Mouse (Mus musculus) lung, adult 2 months (tissue): ENCODE measurements around the gene Chchd1. TPM values are rescaled to one million over a fixed set of nuclear protein-coding genes. Genes with fewer than 3 reads are reported as not detected.

Experiments used
- DNase-seq: peaks from one replicate; pipeline ENCODE4 v3.0.0; 2022
- H3K4me1 ChIP-seq: fragments of 200-500 bp; 2 replicates; pipeline ENCODE4 v1.6.1; 2011; ENCODE audit warnings: low read length; ENCODE audit not compliant: control insufficient read depth, insufficient read depth
- H3K4me3 ChIP-seq: fragments of 200-500 bp; replicated peaks from 2 replicates; pipeline ENCODE3; 2011; ENCODE audit warnings: low read depth, mild to moderate bottlenecking, control low read depth, low read length; ENCODE audit errors: extremely low read depth
- CTCF ChIP-seq: fragments of 200-500 bp; IDR thresholded peaks from 2 replicates; pipeline ENCODE4 v1.5.1; 2011; ENCODE audit warnings: mild to moderate bottlenecking, low read length, control low read depth; ENCODE audit not compliant: insufficient read depth
- POLR2A ChIP-seq: fragments of 200-500 bp; IDR thresholded peaks from 2 replicates; pipeline ENCODE4 v1.6.1; 2011; ENCODE audit warnings: low read depth, mild to moderate bottlenecking, control low read depth, low read length, borderline replicate concordance; ENCODE audit errors: extremely low read depth
- WGBS: fragments of 180-500 bp; shearing (Covaris S2); methylation state at CpG from one replicate; pipeline ENCODE4 v1.1.7; 2018; 5-methylcytosine and 5-hydroxymethylcytosine counted together
- polyA plus RNA-seq: library from polyadenylated mRNA; depleted of rRNA; stranded (reverse); fragments of >200 nt; gene quantifications from 2 replicates; pipeline ENCODE4 v1.2.3, GENCODE M21; 2012

Gene Chchd1
- polyA plus RNA-seq, 1 experiment = 23.2 TPM

DNA sequence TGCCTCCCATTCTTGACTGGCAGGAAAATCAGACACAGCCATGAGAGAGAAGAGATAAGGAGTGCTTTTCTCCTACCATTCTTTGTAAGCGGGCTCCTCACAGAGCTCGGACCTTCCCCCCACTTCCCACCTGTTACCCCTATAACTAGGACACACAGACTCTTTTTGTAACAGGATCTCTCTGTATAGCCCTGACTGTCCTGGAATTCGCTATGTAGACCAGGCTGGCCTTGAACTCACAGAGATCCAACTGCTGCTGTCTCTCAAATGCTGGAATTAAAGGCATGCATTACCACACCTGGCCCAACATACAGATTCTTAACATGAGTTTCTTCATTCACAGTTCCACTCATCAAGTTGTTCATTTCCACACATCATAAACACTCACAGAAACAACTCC, 40.1 kb upstream of the Chchd1 start:
- 94% methylated on average over 3 of the region's 3 CpGs for whole genome bisulfite sequencing

DNA sequence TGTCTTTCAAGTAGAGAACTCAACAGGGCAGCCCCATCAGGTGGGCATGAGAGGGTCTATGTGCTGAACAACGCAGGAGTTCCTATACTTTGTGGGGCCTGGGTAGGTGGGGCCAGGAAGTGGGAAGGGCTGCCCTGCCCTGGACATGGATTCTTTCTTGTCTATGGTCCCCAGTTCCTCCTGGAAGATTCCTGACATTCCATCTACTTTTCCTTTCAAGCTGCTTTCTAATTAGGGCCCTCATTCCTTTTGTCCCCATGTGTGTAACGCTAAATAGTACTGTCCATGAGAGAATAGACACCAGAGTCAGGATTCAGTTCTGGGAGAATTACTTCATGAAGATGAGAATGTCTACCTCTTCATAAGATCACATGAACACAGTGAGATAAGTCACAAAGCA, 39.2 kb upstream of the Chchd1 start:
- DNase-seq = no peak
- Histone ChIP-seq H3K4me1 (no peaks in the 10 kb centered on the region), H3K4me3 (no peak overlapping the region)
- TF ChIP-seq POLR2A (no peak), CTCF (no peak)
- whole genome bisulfite sequencing = 58% methylated on average over 2 of the region's 2 CpGs

More for the DNA sequence above, 40.1 kb upstream of the Chchd1 start:
- DNase-seq = no peak
- TF ChIP-seq CTCF (no peak), POLR2A (no peak)
- no peak overlapping the region for H3K4me3 ChIP-seq
- no peaks in the 10 kb centered on the region for H3K4me1 ChIP-seq

DNA sequence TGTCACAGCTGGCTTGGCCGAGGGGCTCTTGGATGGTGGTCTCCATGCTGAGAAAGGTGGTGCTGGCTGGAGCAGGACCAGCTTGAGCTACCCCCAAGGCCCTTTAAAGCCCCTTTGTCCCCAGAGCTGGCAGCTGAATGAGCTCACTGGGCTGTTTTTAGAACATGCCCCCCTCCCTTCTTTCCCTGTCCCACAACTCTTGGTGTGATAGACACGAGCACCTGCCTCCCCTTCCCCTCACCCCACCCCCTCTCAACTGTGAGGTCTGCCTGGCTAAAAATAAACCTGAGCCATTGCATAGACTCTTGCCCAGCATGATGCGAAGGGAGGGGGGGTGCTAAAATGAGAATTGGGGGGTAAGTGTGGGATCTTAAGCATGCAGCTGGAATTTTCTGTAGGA, 38.4 kb upstream of the Chchd1 start:
- no peak for TF ChIP-seq CTCF
- no peak for TF ChIP-seq POLR2A
- WGBS = 53% methylated on average over 3 of the region's 3 CpGs
- Histone ChIP-seq H3K4me3 (no peak overlapping the region), H3K4me1 (no peaks in the 10 kb centered on the region)
- no peak for DNase-seq

DNA sequence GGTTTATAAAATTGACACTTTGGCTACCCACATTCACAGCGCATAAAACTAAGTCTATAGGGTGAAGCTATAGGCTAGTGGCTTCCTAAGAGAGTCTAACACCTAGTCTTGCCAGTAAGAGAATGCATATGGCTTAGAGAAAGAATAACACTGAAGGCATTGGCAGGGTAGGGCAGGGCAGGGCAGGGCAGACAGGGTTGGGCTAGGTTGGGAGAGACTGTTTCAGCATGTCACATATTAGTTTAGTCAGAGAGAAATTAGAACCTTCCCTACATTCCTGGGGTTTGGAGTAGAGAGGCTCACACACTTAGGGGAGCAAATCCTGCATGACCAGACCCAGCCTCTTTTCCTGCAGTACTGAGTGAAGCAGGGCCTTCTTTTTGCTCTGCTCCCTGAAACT, 35.3 kb upstream of the Chchd1 start:
- Histone ChIP-seq H3K4me1 (no peaks in the 10 kb centered on the region), H3K4me3 (no peak overlapping the region)
- no peak for DNase-seq
- TF ChIP-seq CTCF = no peak
- no peak for TF ChIP-seq POLR2A
- WGBS = 72% methylated on average over 1 of the region's 1 CpGs

DNA sequence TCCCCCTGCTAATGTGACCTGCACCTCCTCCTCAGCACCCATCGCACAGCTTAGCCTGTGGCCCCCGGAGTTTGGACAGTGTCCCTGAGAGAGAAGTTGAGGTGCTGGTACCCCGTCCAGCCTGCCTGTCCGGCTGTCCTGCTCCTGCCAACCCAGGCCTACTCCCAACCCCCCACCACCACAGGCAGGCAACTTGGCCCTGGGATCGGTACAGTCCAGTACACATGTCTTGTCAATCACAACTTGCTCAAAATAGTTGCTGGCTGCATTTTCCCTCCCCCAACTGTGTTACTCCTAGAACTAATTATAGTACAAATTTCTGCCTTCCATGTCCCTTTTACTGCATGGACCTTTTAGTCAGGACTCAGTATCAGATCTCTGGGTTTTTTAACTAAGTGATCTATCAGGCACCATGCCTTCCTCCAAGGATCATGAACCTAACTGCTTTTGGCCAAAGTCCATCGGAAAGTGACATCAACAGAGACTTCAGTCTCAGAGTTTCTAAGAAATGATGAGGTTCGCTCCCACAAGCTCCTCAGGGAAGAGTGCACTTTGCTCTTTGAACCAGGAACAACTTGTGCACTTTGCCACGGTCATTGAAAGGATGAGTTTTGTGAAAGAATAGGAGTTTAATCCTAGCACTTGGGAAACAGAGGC, 34.5 kb upstream of the Chchd1 start, which contains the start of gene Synpo2l:
TSS of gene Synpo2l (minus strand) at position 201 of the 657 bp plus-strand sequence.
- TF ChIP-seq POLR2A = no peak
- TF ChIP-seq CTCF = no peak
- WGBS = 76% methylated on average over 8 of the region's 8 CpGs
- no peaks in the 10 kb centered on the region for H3K4me1 ChIP-seq
- no peak for DNase-seq
- H3K4me3 ChIP-seq = no peak within 1 kb of the TSS

DNA sequence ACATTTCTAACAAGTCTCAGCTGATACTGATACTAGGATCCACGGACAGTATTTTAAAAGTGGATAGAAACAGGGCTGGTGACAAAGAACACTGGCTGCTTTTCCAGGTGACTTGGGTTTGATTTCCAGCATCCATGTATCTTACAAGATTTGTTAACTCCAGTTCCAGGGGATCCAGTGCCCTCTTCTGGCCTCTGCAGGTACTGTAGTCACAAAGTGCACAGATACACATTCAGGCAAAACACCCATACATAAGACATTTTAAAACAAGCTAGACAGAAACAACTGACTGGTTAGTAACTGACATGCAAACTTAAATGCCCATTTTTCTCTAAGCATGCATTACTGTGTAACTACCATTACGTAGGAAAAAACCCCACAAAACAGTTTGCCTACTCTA, 29.8 kb upstream of the Chchd1 start:
- Histone ChIP-seq H3K4me1 (peaks cover 3% of the 10 kb centered on the region), H3K4me3 (no peak overlapping the region)
- DNase-seq = no peak
- 97% methylated on average over 2 of the region's 2 CpGs for WGBS
- TF ChIP-seq CTCF = no peak
- TF ChIP-seq POLR2A = no peak

DNA sequence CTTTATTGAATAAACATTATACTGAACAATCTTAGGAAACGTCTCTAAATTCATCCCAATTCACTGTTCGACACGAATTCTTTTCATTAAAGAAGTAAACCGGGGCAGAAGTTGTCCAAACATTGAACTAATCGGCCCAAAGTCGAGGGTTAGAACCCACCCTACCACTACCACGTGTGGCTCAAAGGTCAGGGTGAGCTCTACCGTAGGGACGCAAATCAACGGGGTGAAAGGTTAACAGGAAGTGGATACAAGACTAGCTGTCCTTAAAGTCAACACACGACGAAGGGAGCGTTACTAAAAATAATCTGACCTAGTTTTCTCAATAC, 29.1 kb upstream of the Chchd1 start:
- no peak for TF ChIP-seq CTCF
- no peak for TF ChIP-seq POLR2A
- WGBS = 6% methylated on average over 13 of the region's 13 CpGs
- DNase-seq = peak; percentile 49

DNA sequence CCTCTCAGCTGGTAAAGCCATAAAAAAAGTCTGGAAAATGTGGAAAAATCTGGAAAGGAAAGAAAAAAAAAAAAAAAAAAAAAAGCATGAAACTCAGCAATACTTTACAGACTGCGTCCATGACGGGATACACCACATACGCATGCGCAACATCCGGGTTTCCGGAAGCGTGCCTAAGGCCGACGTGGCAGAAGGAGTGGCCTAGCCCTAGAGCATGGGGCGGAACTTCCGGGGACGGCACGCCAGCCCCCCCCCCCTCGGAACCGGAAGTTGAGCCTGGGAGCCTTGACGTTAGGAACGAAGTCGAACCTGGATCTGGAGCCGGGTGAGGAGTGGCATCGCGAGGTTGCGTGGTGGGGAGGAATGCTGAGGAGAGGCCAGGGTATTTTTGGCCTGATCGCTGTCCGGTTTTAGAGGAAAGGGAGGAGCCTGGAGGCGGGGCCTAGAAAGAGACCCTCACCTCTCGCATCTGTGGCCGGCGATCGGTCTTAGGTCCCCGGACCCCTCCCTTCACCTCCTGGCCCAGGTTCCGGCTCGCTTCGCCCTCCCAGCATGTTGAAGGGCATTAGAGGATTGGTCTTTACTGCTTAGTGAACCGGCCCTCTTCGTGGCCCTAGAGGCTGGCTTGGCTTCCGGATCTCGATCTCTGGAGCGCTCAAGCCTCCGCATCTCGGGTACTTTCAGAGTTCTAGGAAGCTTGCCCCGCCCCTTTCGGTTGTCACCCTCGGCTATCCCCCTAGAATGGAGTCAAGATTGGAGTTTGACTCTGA, 28.6 kb upstream of the Chchd1 start, which contains the start of gene Sec24c:
TSS of gene Sec24c (plus strand) at position 245 of the 770 bp plus-strand sequence.
- DNase-seq = peak; percentile 98
- Histone ChIP-seq H3K4me3 (peak within 1 kb of the TSS; percentile 90), H3K4me1 (peaks cover 3% of the 10 kb centered on the region)
- TF ChIP-seq CTCF (no peak), POLR2A (peak; percentile 88; the same call in 1 of the 2 replicates)
- WGBS = under 1% methylated on average over 43 of the region's 43 CpGs

More for the DNA sequence above, 29.1 kb upstream of the Chchd1 start:
- Histone ChIP-seq H3K4me1 (peaks cover 3% of the 10 kb centered on the region), H3K4me3 (peak overlapping the region; percentile 59)

DNA sequence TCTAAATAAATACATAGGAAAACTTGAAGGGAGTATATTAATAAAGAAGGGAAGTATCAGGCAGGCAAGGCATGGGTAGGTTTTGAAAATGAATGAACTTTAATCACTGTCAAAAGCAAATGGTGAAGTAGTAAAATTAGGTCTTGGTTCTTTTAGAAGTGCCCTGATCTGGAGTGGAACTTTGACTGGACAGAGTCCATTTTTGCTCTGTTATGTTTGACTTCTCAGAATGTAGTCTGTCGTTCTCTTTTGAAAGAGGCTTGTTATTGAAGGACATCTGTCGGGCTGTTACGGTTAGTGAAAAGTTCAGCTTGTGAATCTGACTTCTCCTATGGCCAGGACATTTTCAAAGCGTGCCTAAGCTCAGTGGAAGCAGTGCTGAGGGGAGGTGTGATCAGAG, 24.9 kb upstream of the Chchd1 start:
- TF ChIP-seq POLR2A (no peak), CTCF (no peak)
- no peak overlapping the region for H3K4me3 ChIP-seq
- 90% methylated on average over 4 of the region's 4 CpGs for WGBS
- DNase-seq = no peak
- peaks cover 3% of the 10 kb centered on the region for H3K4me1 ChIP-seq

DNA sequence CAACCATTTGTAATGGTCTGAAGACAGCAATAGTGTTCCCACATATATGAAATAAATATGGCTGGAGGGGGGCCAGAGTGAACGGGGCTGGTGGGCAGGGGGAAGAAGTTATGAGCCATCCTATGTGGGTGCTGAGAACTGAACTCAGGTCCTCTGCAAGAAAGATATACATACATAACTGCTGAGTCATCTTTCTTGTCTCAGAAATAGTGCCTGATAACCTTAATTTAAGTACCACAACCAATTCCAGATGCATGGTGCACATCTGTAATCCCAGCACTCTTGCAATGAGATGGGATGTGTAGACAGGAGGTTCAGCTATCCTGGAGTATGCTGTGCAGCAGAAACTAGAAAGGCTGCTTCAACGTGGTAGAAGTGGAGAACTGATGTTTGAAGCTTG, 21.1 kb upstream of the Chchd1 start:
- no peak overlapping the region for H3K4me3 ChIP-seq
- DNase-seq = no peak
- WGBS = 78% methylated on average over 2 of the region's 2 CpGs
- TF ChIP-seq POLR2A (no peak), CTCF (no peak)
- H3K4me1 ChIP-seq = no peaks in the 10 kb centered on the region
